ENCODE assay signal across 11 mouse cellular contexts in the genomic region with DNA sequence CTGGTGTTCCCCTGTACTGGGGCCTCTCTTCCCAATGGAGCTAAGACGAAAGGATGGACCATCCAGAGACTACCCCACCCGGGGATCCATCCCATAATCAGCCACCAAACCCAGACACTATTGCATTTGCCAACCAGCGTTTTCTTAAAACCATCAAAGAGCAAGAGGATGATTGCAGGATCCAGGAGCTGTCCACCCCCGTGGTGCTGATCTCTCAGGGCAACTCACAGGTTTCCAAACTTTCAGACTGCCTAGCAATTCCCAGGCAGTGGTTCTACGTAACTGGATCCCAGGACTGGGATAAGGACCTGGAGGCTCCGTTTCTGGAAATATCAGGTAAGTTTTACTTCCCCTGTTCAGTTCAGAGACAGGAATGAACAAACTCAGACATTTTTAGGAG. TPM values are rescaled to one million over a fixed set of nuclear protein-coding genes. Genes with fewer than 3 reads are reported as not detected.
DNase-seq lines count a peak whose midpoint lies in the region; ATAC-seq lines count a peak whose summit lies in the region.
"Had no signal": no experiment of that assay in that cellular context is flagged by ENCODE, and none has a peak within 500 bp of the region (broad histone marks: within the 10 kb centered on the region; RNA-seq: fewer than 3 reads in every experiment).

No protein-coding gene starts in this region.

- intact Hi-C loops in heart, postnatal 10 days (cut with DNase I), result loop anchor here (10.0 kb wide), 1 partner anchor 244 kb away; no protein-coding TSS in a partner anchor
- intact Hi-C loops in heart, postnatal 25 days (cut with DNase I), result no loop called here
- intact Hi-C loops in gastrocnemius, postnatal 14 days (cut with DNase I; ENCODE audit: low total_unique reads), result no loop called here

- H3K4me1 ChIP-seq in forebrain, embryonic 15.5 days, result no peaks in the 10 kb centered on the region

- ATAC-seq in forebrain, embryonic 15.5 days (replicated peaks), result no peak

- DNase-seq in heart, postnatal 10 days, result peak; percentile 42 to 69
- DNase-seq in heart, postnatal 25 days (ENCODE audit: low spot score), result no peak
- DNase-seq in right cerebral cortex, postnatal 4 days, result peak; percentile 46
- DNase-seq in right cerebral cortex, adult 2 months (ENCODE audit: low spot score in 2 of 2), result no peak
- peak; percentile 14 for DNase-seq in gastrocnemius, postnatal 14 days
- DNase-seq in testis, postnatal 14 days (ENCODE audit: low spot score), result peak; percentile 12
- no peak for DNase-seq in layer of hippocampus, adult 9-10 months (ENCODE audit: low spot score)

- no peak overlapping the region for H3K9ac ChIP-seq in forebrain, embryonic 15.5 days (replicated peaks)

- no peak overlapping the region for H3K4me3 ChIP-seq in forebrain, embryonic 15.5 days

- no peak overlapping the region for H3K27ac ChIP-seq in forebrain, embryonic 15.5 days (replicated peaks)
- H3K27ac ChIP-seq: macrophage had no signal

- no peaks in the 10 kb centered on the region for H3K36me3 ChIP-seq in forebrain, embryonic 15.5 days

- WGBS in forebrain, embryonic 15.5 days, result 36% methylated on average over 6 of the region's 6 CpGs

- peaks cover 4% of the 10 kb centered on the region; the same call in 1 of the 2 replicates for H3K27me3 ChIP-seq in forebrain, embryonic 15.5 days

- no peak overlapping the region for H3K4me2 ChIP-seq in forebrain, embryonic 15.5 days (replicated peaks)

- no peaks in the 10 kb centered on the region for H3K9me3 ChIP-seq in forebrain, embryonic 15.5 days

RNA-seq across cellular contexts. Expression of gene Gpr26, which starts 5.7 kb away (rescaled TPM):
- not detected for total RNA-seq in heart, postnatal 10 days (2021)
- not detected for total RNA-seq in heart, postnatal 25 days (2021)
- total RNA-seq in gastrocnemius, postnatal 14 days (2021), result not detected
- 2.3 and 2.6 TPM in 2 replicates for polyA plus RNA-seq in forebrain, embryonic 15.5 days (2015; fragmentation: Nextera tagmentation; extraction: Ambion mirVana)
- polyA plus RNA-seq: heart, embryonic 16.5 days; macrophage; stomach, embryonic 14.5 days had no signal

Comparison
In these comparisons a context has a peak if more than half of its experiments do, and no peak if none do; other contexts are left out.
1. DNase-seq: peak in heart, postnatal 10 days (2 of 2), right cerebral cortex, postnatal 4 days (single experiment), gastrocnemius, postnatal 14 days (single experiment) and testis, postnatal 14 days (single experiment); none in heart, postnatal 25 days (single experiment), right cerebral cortex, adult 2 months (0 of 2) and layer of hippocampus, adult 9-10 months (single experiment).